Mouse (Mus musculus): ENCODE measurements around the gene Vmn2r52. TPM values are rescaled to one million over a fixed set of nuclear protein-coding genes. Genes with fewer than 3 reads are reported as not detected.
"Not testable (repeated sequence)": the region's sequence is repeated elsewhere in the genome, so short reads cannot be mapped to it uniquely, and the experiment has no call there.

The Vmn2r52 gene
- not detected in 2 replicates for polyA plus RNA-seq (2015; fragmentation: Nextera tagmentation; extraction: Ambion mirVana)

- 81% methylated on average over 1 of the region's 1 CpGs for WGBS
- Histone ChIP-seq H3K36me3 (no peaks in the 10 kb centered on the region), H3K4me2 (no peak within 1 kb of the TSS), H3K4me1 (no peaks in the 10 kb centered on the region), H3K27ac (no peak within 1 kb of the TSS), H3K27me3 (no peaks in the 10 kb centered on the region), H3K4me3 (no peak within 1 kb of the TSS), H3K9me3 (no peaks in the 10 kb centered on the region; the same call in 1 of the 2 replicates), H3K9ac (no peak within 1 kb of the TSS)
- ATAC-seq (ENCODE audit: insufficient number of reproducible peaks, insufficient read depth, low FRiP score, low TSS enrichment, low read depth), result no peak
Observed at GRCm38 (mm10) chr7:10176473-10176872, at the start of gene Vmn2r52. TSS of gene Vmn2r52 (minus strand) at chr7:10176573.

- not testable (repeated sequence) for H3K36me3 ChIP-seq; H3K9me3 ChIP-seq; ATAC-seq (ENCODE audit: insufficient number of reproducible peaks, insufficient read depth, low FRiP score, low TSS enrichment, low read depth); H3K27ac ChIP-seq; H3K9ac ChIP-seq; H3K4me1 ChIP-seq; H3K4me3 ChIP-seq; H3K4me2 ChIP-seq; H3K27me3 ChIP-seq
- WGBS, result 58% methylated on average over 1 of the region's 1 CpGs
Observed at GRCm38 (mm10) chr7:10105641-10106040, 70.7 kb downstream of the Vmn2r52 start, which contains the start of gene Vmn2r51. TSS of gene Vmn2r51 (minus strand) at chr7:10105741.

Other genes with a start within 250 kb of the Vmn2r52 start
- not detected in 2 replicates for gene Vmn2r48, start 223.0 kb downstream of the Vmn2r52 start, polyA plus RNA-seq (2015; fragmentation: Nextera tagmentation; extraction: Ambion mirVana)
- not detected in 2 replicates for gene Vmn2r49, start 184.3 kb downstream of the Vmn2r52 start, polyA plus RNA-seq (2015; fragmentation: Nextera tagmentation; extraction: Ambion mirVana)
- not detected in 2 replicates for gene Vmn2r50, start 123.3 kb downstream of the Vmn2r52 start, polyA plus RNA-seq (2015; fragmentation: Nextera tagmentation; extraction: Ambion mirVana)
- not detected in 2 replicates for gene Vmn2r51, start 70.8 kb downstream of the Vmn2r52 start, polyA plus RNA-seq (2015; fragmentation: Nextera tagmentation; extraction: Ambion mirVana)
- not detected in 2 replicates for gene Vmn1r66, start 101.4 kb upstream of the Vmn2r52 start, polyA plus RNA-seq (2015; fragmentation: Nextera tagmentation; extraction: Ambion mirVana)